Mouse (Mus musculus): ENCODE results near the gene Isoc2a.
"Not testable (repeated sequence)": the region's sequence is repeated elsewhere in the genome, so short reads cannot be mapped to it uniquely, and the experiment has no call there.

Isoc2a gene

GRCm38 (mm10) chr7:4876753-4877221 lies at the start of gene Isoc2a:
TSS of gene Isoc2a (plus strand) at chr7:4877153.
- DNase-seq (ENCODE audit: low spot score in 2 of 2), result peak; percentile 92 to 93

GRCm38 (mm10) chr7:4830476-4830875 lies 46.5 kb upstream of the Isoc2a start:
- DNase-seq (ENCODE audit: low spot score in 2 of 2), result no peak

- no peak for DNase-seq (ENCODE audit: low spot score in 2 of 2)
These were observed 41.2 kb upstream of the Isoc2a start for GRCm38 (mm10) chr7:4835631-4836327.

GRCm38 (mm10) chr7:4836351-4836792 lies 40.6 kb upstream of the Isoc2a start:
- peak in 1 of 2 experiments; percentile 24 for DNase-seq (ENCODE audit: low spot score in 2 of 2)

- DNase-seq (ENCODE audit: low spot score in 2 of 2), result no peak
These were observed 39.3 kb upstream of the Isoc2a start for GRCm38 (mm10) chr7:4837639-4838038.

- DNase-seq (ENCODE audit: low spot score in 2 of 2), result no peak
These were observed 34.9 kb upstream of the Isoc2a start for GRCm38 (mm10) chr7:4842077-4842476.

GRCm38 (mm10) chr7:4842634-4843131 lies 34.3 kb upstream of the Isoc2a start:
- DNase-seq (ENCODE audit: low spot score in 2 of 2), result no peak

GRCm38 (mm10) chr7:4843604-4844244 lies 33.2 kb upstream of the Isoc2a start:
- DNase-seq (ENCODE audit: low spot score in 2 of 2), result no peak

- no peak for DNase-seq (ENCODE audit: low spot score in 2 of 2)
These were observed 32.6 kb upstream of the Isoc2a start, which contains the start of gene Shisa7 for GRCm38 (mm10) chr7:4844245-4844916. TSS of gene Shisa7 (minus strand) at chr7:4844696.

- DNase-seq (ENCODE audit: low spot score in 2 of 2), result no peak
These were observed 32.0 kb upstream of the Isoc2a start for GRCm38 (mm10) chr7:4844917-4845309.

- DNase-seq (ENCODE audit: low spot score in 2 of 2), result no peak
These were observed 27.6 kb upstream of the Isoc2a start for GRCm38 (mm10) chr7:4849372-4849771.

GRCm38 (mm10) chr7:4850621-4851314 lies 26.2 kb upstream of the Isoc2a start:
- no peak for DNase-seq (ENCODE audit: low spot score in 2 of 2)

GRCm38 (mm10) chr7:4851315-4851688 lies 25.7 kb upstream of the Isoc2a start:
- DNase-seq (ENCODE audit: low spot score in 2 of 2), result no peak

- DNase-seq (ENCODE audit: low spot score in 2 of 2), result no peak
These were observed 23.3 kb upstream of the Isoc2a start for GRCm38 (mm10) chr7:4853613-4854012.

- no peak for DNase-seq (ENCODE audit: low spot score in 2 of 2)
These were observed 20.4 kb upstream of the Isoc2a start for GRCm38 (mm10) chr7:4856508-4856907.

GRCm38 (mm10) chr7:4857321-4857720 lies 19.6 kb upstream of the Isoc2a start:
- no peak for DNase-seq (ENCODE audit: low spot score in 2 of 2)

- DNase-seq (ENCODE audit: low spot score in 2 of 2), result no peak
These were observed 17.5 kb upstream of the Isoc2a start for GRCm38 (mm10) chr7:4859418-4859978.

- not testable (repeated sequence) for DNase-seq (ENCODE audit: low spot score in 2 of 2)
These were observed 16.0 kb upstream of the Isoc2a start for GRCm38 (mm10) chr7:4860926-4861325.

GRCm38 (mm10) chr7:4863041-4863440 lies 13.9 kb upstream of the Isoc2a start:
- peak; percentile 59 to 81 for DNase-seq (ENCODE audit: low spot score in 2 of 2)

- no peak for DNase-seq (ENCODE audit: low spot score in 2 of 2)
These were observed 13.3 kb upstream of the Isoc2a start for GRCm38 (mm10) chr7:4863541-4864080.
